Mouse (Mus musculus): ENCODE measurements at regions not wholly inside any gene's neighbourhood (a gene's known extent, or its start where the extent isn't known, plus 50 kb on each side); places are given as distances from the start of the nearest gene placed in this dataset.
A peak's percentile ranks its signal among the peaks of the same experiment; 100 is the strongest.

- 33% methylated on average over 14 of the region's 14 CpGs for WGBS
- peaks cover 8% of the 10 kb centered on the region for H3K4me1 ChIP-seq
Measured at GRCm38 (mm10) chr13:97375501-97376231, 134.8 kb downstream of the Enc1 start.

GRCm38 (mm10) chr13:97372348-97372747, 131.4 kb downstream of the Enc1 start:
- 55% methylated on average over 7 of the region's 7 CpGs for WGBS
- Histone ChIP-seq H3K4me2 (no peak overlapping the region), H3K4me1 (peaks cover 8% of the 10 kb centered on the region), H3K4me3 (no peak overlapping the region), H3K9ac (no peak overlapping the region), H3K36me3 (replicated peaks) (no peaks in the 10 kb centered on the region), H3K27me3 (replicated peaks) (no peaks in the 10 kb centered on the region), H3K9me3 (no peaks in the 10 kb centered on the region), H3K27ac (no peak overlapping the region)
- ATAC-seq (replicated peaks): no peak

More at GRCm38 (mm10) chr13:97375501-97376231, 134.8 kb downstream of the Enc1 start:
- Histone ChIP-seq H3K9ac (no peak overlapping the region), H3K27me3 (replicated peaks) (no peaks in the 10 kb centered on the region), H3K4me3 (no peak overlapping the region), H3K4me2 (no peak overlapping the region), H3K36me3 (replicated peaks) (no peaks in the 10 kb centered on the region), H3K9me3 (no peaks in the 10 kb centered on the region), H3K27ac (peak overlapping the region; percentile 1; the same call in 1 of the 2 replicates)
- no peak for ATAC-seq (replicated peaks)

GRCm38 (mm10) chr13:97371200-97371599, 130.3 kb downstream of the Enc1 start:
- no peaks in the 10 kb centered on the region for H3K36me3 ChIP-seq (replicated peaks)
- no peak overlapping the region for H3K27ac ChIP-seq
- no peaks in the 10 kb centered on the region for H3K9me3 ChIP-seq
- WGBS: 92% methylated on average over 3 of the region's 3 CpGs
- no peak overlapping the region for H3K4me2 ChIP-seq
- ATAC-seq (replicated peaks): no peak
- H3K27me3 ChIP-seq (replicated peaks): no peaks in the 10 kb centered on the region
- peaks cover 3% of the 10 kb centered on the region for H3K4me1 ChIP-seq
- no peak overlapping the region for H3K4me3 ChIP-seq
- no peak overlapping the region for H3K9ac ChIP-seq

- WGBS: 83% methylated on average over 8 of the region's 8 CpGs
- no peak overlapping the region for H3K4me2 ChIP-seq
- no peaks in the 10 kb centered on the region for H3K27me3 ChIP-seq (replicated peaks)
Measured at GRCm38 (mm10) chr13:97366723-97367122, 125.8 kb downstream of the Enc1 start.

GRCm38 (mm10) chr13:97365557-97366244, 124.8 kb downstream of the Enc1 start:
- no peak for ATAC-seq (replicated peaks)
- Histone ChIP-seq H3K4me2 (no peak overlapping the region), H3K27me3 (replicated peaks) (no peaks in the 10 kb centered on the region), H3K9ac (no peak overlapping the region), H3K9me3 (no peaks in the 10 kb centered on the region), H3K27ac (no peak overlapping the region), H3K4me3 (no peak overlapping the region), H3K4me1 (peaks cover 6% of the 10 kb centered on the region; the same call in 1 of the 2 replicates), H3K36me3 (replicated peaks) (no peaks in the 10 kb centered on the region)
- 30% methylated on average over 18 of the region's 18 CpGs for WGBS

More at GRCm38 (mm10) chr13:97366723-97367122, 125.8 kb downstream of the Enc1 start:
- no peak overlapping the region for H3K4me3 ChIP-seq
- no peak overlapping the region for H3K27ac ChIP-seq
- no peak overlapping the region for H3K9ac ChIP-seq
- peaks cover 6% of the 10 kb centered on the region; the same call in 1 of the 2 replicates for H3K4me1 ChIP-seq
- ATAC-seq (replicated peaks): no peak
- no peaks in the 10 kb centered on the region for H3K36me3 ChIP-seq (replicated peaks)
- no peaks in the 10 kb centered on the region for H3K9me3 ChIP-seq

GRCm38 (mm10) chr13:97365004-97365403, 124.1 kb downstream of the Enc1 start:
- H3K27me3 ChIP-seq (replicated peaks): no peaks in the 10 kb centered on the region
- no peaks in the 10 kb centered on the region for H3K9me3 ChIP-seq
- no peak overlapping the region for H3K9ac ChIP-seq
- H3K4me1 ChIP-seq: peaks cover 6% of the 10 kb centered on the region; the same call in 1 of the 2 replicates
- H3K36me3 ChIP-seq (replicated peaks): no peaks in the 10 kb centered on the region
- 70% methylated on average over 9 of the region's 9 CpGs for WGBS
- no peak overlapping the region for H3K27ac ChIP-seq
- ATAC-seq (replicated peaks): no peak
- H3K4me2 ChIP-seq: no peak overlapping the region
- no peak overlapping the region for H3K4me3 ChIP-seq

GRCm38 (mm10) chr13:97363765-97364164, 122.9 kb downstream of the Enc1 start:
- Histone ChIP-seq H3K9ac (no peak overlapping the region), H3K9me3 (no peaks in the 10 kb centered on the region), H3K4me1 (peaks cover 6% of the 10 kb centered on the region; the same call in 1 of the 2 replicates), H3K27me3 (replicated peaks) (no peaks in the 10 kb centered on the region), H3K4me3 (no peak overlapping the region), H3K27ac (no peak overlapping the region), H3K4me2 (no peak overlapping the region), H3K36me3 (replicated peaks) (no peaks in the 10 kb centered on the region)
- no peak for ATAC-seq (replicated peaks)
- WGBS: 89% methylated on average over 5 of the region's 5 CpGs

- 93% methylated on average over 4 of the region's 4 CpGs for WGBS
- Histone ChIP-seq H3K4me3 (no peak overlapping the region), H3K4me1 (peaks cover 6% of the 10 kb centered on the region; the same call in 1 of the 2 replicates), H3K27me3 (replicated peaks) (no peaks in the 10 kb centered on the region), H3K4me2 (no peak overlapping the region), H3K9ac (no peak overlapping the region), H3K9me3 (no peaks in the 10 kb centered on the region), H3K36me3 (replicated peaks) (no peaks in the 10 kb centered on the region), H3K27ac (no peak overlapping the region)
- ATAC-seq (replicated peaks): no peak
Measured at GRCm38 (mm10) chr13:97363214-97363613, 122.3 kb downstream of the Enc1 start.

GRCm38 (mm10) chr13:97360551-97360950, 119.6 kb downstream of the Enc1 start:
- 76% methylated on average over 9 of the region's 9 CpGs for WGBS
- no peak for ATAC-seq (replicated peaks)

GRCm38 (mm10) chr13:97358781-97359305, 117.9 kb downstream of the Enc1 start:
- Histone ChIP-seq H3K4me2 (no peak overlapping the region), H3K4me1 (no peaks in the 10 kb centered on the region), H3K27me3 (replicated peaks) (no peaks in the 10 kb centered on the region), H3K9ac (no peak overlapping the region), H3K9me3 (no peaks in the 10 kb centered on the region), H3K27ac (no peak overlapping the region), H3K4me3 (no peak overlapping the region), H3K36me3 (replicated peaks) (no peaks in the 10 kb centered on the region)
- WGBS: 85% methylated on average over 8 of the region's 8 CpGs
- no peak for ATAC-seq (replicated peaks)

More at GRCm38 (mm10) chr13:97360551-97360950, 119.6 kb downstream of the Enc1 start:
- no peak overlapping the region for H3K27ac ChIP-seq
- no peak overlapping the region for H3K4me3 ChIP-seq
- H3K9me3 ChIP-seq: no peaks in the 10 kb centered on the region
- no peaks in the 10 kb centered on the region for H3K27me3 ChIP-seq (replicated peaks)
- no peak overlapping the region for H3K4me2 ChIP-seq
- H3K9ac ChIP-seq: no peak overlapping the region
- no peaks in the 10 kb centered on the region for H3K36me3 ChIP-seq (replicated peaks)
- peaks cover 4% of the 10 kb centered on the region; the same call in 1 of the 2 replicates for H3K4me1 ChIP-seq

- no peak for ATAC-seq (replicated peaks)
- H3K9me3 ChIP-seq: no peaks in the 10 kb centered on the region
- H3K9ac ChIP-seq: no peak overlapping the region
- H3K27me3 ChIP-seq (replicated peaks): no peaks in the 10 kb centered on the region
- no peak overlapping the region for H3K4me2 ChIP-seq
- no peak overlapping the region for H3K27ac ChIP-seq
- H3K4me1 ChIP-seq: no peaks in the 10 kb centered on the region
- 62% methylated on average over 6 of the region's 6 CpGs for WGBS
- no peak overlapping the region for H3K4me3 ChIP-seq
- H3K36me3 ChIP-seq (replicated peaks): no peaks in the 10 kb centered on the region
Measured at GRCm38 (mm10) chr13:97358261-97358660, 117.4 kb downstream of the Enc1 start.

GRCm38 (mm10) chr13:97356923-97357807, 116.3 kb downstream of the Enc1 start:
- H3K27ac ChIP-seq: no peak overlapping the region
- no peaks in the 10 kb centered on the region for H3K27me3 ChIP-seq (replicated peaks)
- H3K9me3 ChIP-seq: no peaks in the 10 kb centered on the region
- H3K4me2 ChIP-seq: no peak overlapping the region
- 66% methylated on average over 13 of the region's 13 CpGs for WGBS
- no peak overlapping the region for H3K4me3 ChIP-seq
- no peaks in the 10 kb centered on the region for H3K36me3 ChIP-seq (replicated peaks)
- 0 out of 2 replicates have a peak, but pooled peaks have one; percentile 33 for ATAC-seq (replicated peaks)
- H3K9ac ChIP-seq: no peak overlapping the region
- no peaks in the 10 kb centered on the region for H3K4me1 ChIP-seq
